Mouse (Mus musculus) liver, embryonic 13.5 days (tissue): ENCODE results near the gene Krtap14. TPM values are rescaled to one million over a fixed set of nuclear protein-coding genes. Genes with fewer than 3 reads are reported as not detected.

Experiments used
- ATAC-seq: fragments of 200-750 bp; cut with Nextera tagmentation; 2 replicates; pipeline ENCODE4 v1.8.0; 2017; ENCODE audit warnings: low read depth, mild to moderate bottlenecking, moderate number of reproducible peaks, moderate library complexity
- DNase-seq: peaks from one replicate; pipeline ENCODE4 v3.0.0; 2022
- H3K27ac ChIP-seq: fragments of 300-500 bp; sonication (generic); 2 replicates; pipeline ENCODE4 v1.5.1; 2015; ENCODE audit warnings: moderate library complexity, mild to moderate bottlenecking, inconsistent platforms
- H3K27me3 ChIP-seq: fragments of 300-500 bp; sonication (generic); 2 replicates; pipeline ENCODE4 v1.6.1; 2015; ENCODE audit warnings: mild to moderate bottlenecking, inconsistent platforms
- H3K36me3 ChIP-seq: fragments of 300-500 bp; sonication (generic); 2 replicates; pipeline ENCODE4 v1.6.1; 2015; ENCODE audit warnings: mild to moderate bottlenecking, inconsistent platforms
- H3K4me1 ChIP-seq: fragments of 300-500 bp; sonication (generic); replicated peaks from 2 replicates; pipeline ENCODE4 v1.6.1; 2015; ENCODE audit warnings: inconsistent platforms
- H3K4me2 ChIP-seq: fragments of 300-500 bp; sonication (generic); 2 replicates; pipeline ENCODE4 v1.6.1; 2015; ENCODE audit warnings: inconsistent platforms, mild to moderate bottlenecking, moderate library complexity
- H3K4me3 ChIP-seq: fragments of 300-500 bp; sonication (generic); replicated peaks from 2 replicates; pipeline ENCODE4 v1.5.1; 2015; ENCODE audit warnings: mild to moderate bottlenecking, inconsistent platforms
- H3K9ac ChIP-seq: fragments of 300-500 bp; sonication (generic); 2 replicates; pipeline ENCODE4 v1.6.1; 2015; ENCODE audit warnings: mild to moderate bottlenecking, inconsistent platforms
- H3K9me3 ChIP-seq: fragments of 300-500 bp; sonication (generic); replicated peaks from 2 replicates; pipeline ENCODE4 v1.6.1; 2016; ENCODE audit warnings: inconsistent platforms
- WGBS: fragments of 180-500 bp; shearing (Covaris S2); methylation state at CpG from one replicate; pipeline ENCODE4 v1.1.7; 2015; ENCODE audit not compliant: insufficient replicate concordance; 5-methylcytosine and 5-hydroxymethylcytosine counted together
- polyA plus RNA-seq: library from polyadenylated mRNA; unstranded; fragments of >200 nt; fragmentation: Nextera tagmentation; extraction: Ambion mirVana; gene quantifications from 2 replicates; pipeline ENCODE4 v1.2.1, GENCODE M21; 2015

Krtap14 gene
- not detected in 2 replicates for polyA plus RNA-seq

GRCm38 (mm10) chr16:88826095-88826652 is at the start of gene Krtap14:
Gene Krtap14 (minus strand): TSS chr16:88826145.
- Histone ChIP-seq H3K4me1 (no peaks in the 10 kb centered on the region), H3K27ac (no peak within 1 kb of the TSS), H3K4me3 (no peak within 1 kb of the TSS), H3K9me3 (no peaks in the 10 kb centered on the region), H3K36me3 (no peaks in the 10 kb centered on the region), H3K4me2 (no peak within 1 kb of the TSS), H3K9ac (no peak within 1 kb of the TSS), H3K27me3 (no peaks in the 10 kb centered on the region)
- WGBS: 78% methylated on average over 9 of the region's 9 CpGs
- no peak for ATAC-seq
- no peak for DNase-seq

- ATAC-seq: no peak
- H3K4me3 ChIP-seq: no peak within 1 kb of the TSS
- no peak within 1 kb of the TSS for H3K9ac ChIP-seq
- no peaks in the 10 kb centered on the region for H3K36me3 ChIP-seq
- no peaks in the 10 kb centered on the region for H3K4me1 ChIP-seq
- H3K27me3 ChIP-seq: no peaks in the 10 kb centered on the region
- H3K27ac ChIP-seq: no peak within 1 kb of the TSS
- H3K4me2 ChIP-seq: no peak within 1 kb of the TSS
- DNase-seq: no peak
- 83% methylated on average over 3 of the region's 3 CpGs for WGBS
- no peaks in the 10 kb centered on the region for H3K9me3 ChIP-seq
These were observed 48.2 kb upstream of the Krtap14 start, which contains the start of gene Krtap19-2 for GRCm38 (mm10) chr16:88874169-88874568. Gene Krtap19-2 (minus strand): TSS chr16:88874269.

GRCm38 (mm10) chr16:88869311-88869710 is 43.4 kb upstream of the Krtap14 start, which contains the start of gene Krtap19-1:
Gene Krtap19-1 (minus strand): TSS chr16:88869411.
- H3K4me1 ChIP-seq: no peaks in the 10 kb centered on the region
- H3K27me3 ChIP-seq: no peaks in the 10 kb centered on the region
- ATAC-seq (no peak), DNase-seq (no peak)
- H3K36me3 ChIP-seq: no peaks in the 10 kb centered on the region
- H3K4me3 ChIP-seq: no peak within 1 kb of the TSS
- H3K9me3 ChIP-seq: no peaks in the 10 kb centered on the region
- 70% methylated on average over 6 of the region's 6 CpGs for WGBS
- H3K27ac ChIP-seq: no peak within 1 kb of the TSS
- H3K4me2 ChIP-seq: no peak within 1 kb of the TSS
- no peak within 1 kb of the TSS for H3K9ac ChIP-seq

GRCm38 (mm10) chr16:88864887-88865407 is 39.0 kb upstream of the Krtap14 start:
- Histone ChIP-seq H3K9ac (no peak overlapping the region), H3K4me2 (no peak overlapping the region), H3K27me3 (no peaks in the 10 kb centered on the region), H3K4me3 (no peak overlapping the region), H3K27ac (no peak overlapping the region), H3K4me1 (no peaks in the 10 kb centered on the region), H3K9me3 (no peaks in the 10 kb centered on the region), H3K36me3 (no peaks in the 10 kb centered on the region)
- 69% methylated on average over 4 of the region's 4 CpGs for WGBS
- ATAC-seq (no peak), DNase-seq (no peak)

GRCm38 (mm10) chr16:88851450-88851849 is 25.5 kb upstream of the Krtap14 start:
- DNase-seq (no peak), ATAC-seq (no peak)
- Histone ChIP-seq H3K27me3 (no peaks in the 10 kb centered on the region), H3K36me3 (no peaks in the 10 kb centered on the region), H3K9me3 (no peaks in the 10 kb centered on the region), H3K9ac (no peak overlapping the region), H3K4me1 (no peaks in the 10 kb centered on the region), H3K4me3 (no peak overlapping the region), H3K27ac (no peak overlapping the region), H3K4me2 (no peak overlapping the region)
- WGBS: 20% methylated on average over 5 of the region's 5 CpGs

- 64% methylated on average over 4 of the region's 4 CpGs for WGBS
- DNase-seq (no peak), ATAC-seq (0 out of 2 replicates have a peak, but pooled peaks have one; percentile 31)
- no peak overlapping the region for H3K9ac ChIP-seq
- H3K36me3 ChIP-seq: no peaks in the 10 kb centered on the region
- H3K4me3 ChIP-seq: no peak overlapping the region
- H3K4me2 ChIP-seq: no peak overlapping the region
- H3K27me3 ChIP-seq: no peaks in the 10 kb centered on the region
- H3K9me3 ChIP-seq: no peaks in the 10 kb centered on the region
- H3K4me1 ChIP-seq: no peaks in the 10 kb centered on the region
- no peak overlapping the region for H3K27ac ChIP-seq
These were observed 22.6 kb upstream of the Krtap14 start for GRCm38 (mm10) chr16:88848558-88848957.

- Histone ChIP-seq H3K27me3 (no peaks in the 10 kb centered on the region), H3K9me3 (no peaks in the 10 kb centered on the region), H3K36me3 (no peaks in the 10 kb centered on the region), H3K9ac (no peak overlapping the region), H3K4me2 (no peak overlapping the region), H3K4me3 (no peak overlapping the region), H3K4me1 (no peaks in the 10 kb centered on the region), H3K27ac (no peak overlapping the region)
- ATAC-seq (no peak), DNase-seq (no peak)
- 89% methylated on average over 1 of the region's 1 CpGs for WGBS
These were observed 21.4 kb upstream of the Krtap14 start for GRCm38 (mm10) chr16:88847363-88847762.

GRCm38 (mm10) chr16:88826978-88827377 is 1.0 kb upstream of the Krtap14 start:
- Histone ChIP-seq H3K4me2 (no peak overlapping the region), H3K36me3 (no peaks in the 10 kb centered on the region), H3K9me3 (no peaks in the 10 kb centered on the region), H3K27ac (no peak overlapping the region), H3K27me3 (no peaks in the 10 kb centered on the region), H3K4me1 (no peaks in the 10 kb centered on the region), H3K4me3 (no peak overlapping the region), H3K9ac (no peak overlapping the region)
- DNase-seq (no peak), ATAC-seq (no peak)
- WGBS: 70% methylated on average over 3 of the region's 3 CpGs

GRCm38 (mm10) chr16:88823736-88824135 is 2.2 kb downstream of the Krtap14 start:
- no peaks in the 10 kb centered on the region for H3K27me3 ChIP-seq
- ATAC-seq: no peak
- WGBS: 73% methylated on average over 3 of the region's 3 CpGs
- H3K9me3 ChIP-seq: no peaks in the 10 kb centered on the region
- no peaks in the 10 kb centered on the region for H3K36me3 ChIP-seq
- H3K4me2 ChIP-seq: no peak overlapping the region
- no peaks in the 10 kb centered on the region for H3K4me1 ChIP-seq
- no peak overlapping the region for H3K9ac ChIP-seq
- H3K4me3 ChIP-seq: no peak overlapping the region
- no peak overlapping the region for H3K27ac ChIP-seq
- DNase-seq: no peak

GRCm38 (mm10) chr16:88820066-88820465 is 5.9 kb downstream of the Krtap14 start, which contains the start of gene Krtap15:
Gene Krtap15 (plus strand): TSS chr16:88820215.
- Histone ChIP-seq H3K27me3 (no peaks in the 10 kb centered on the region), H3K4me2 (no peak within 1 kb of the TSS), H3K9me3 (no peaks in the 10 kb centered on the region), H3K36me3 (no peaks in the 10 kb centered on the region), H3K27ac (no peak within 1 kb of the TSS), H3K9ac (no peak within 1 kb of the TSS), H3K4me3 (no peak within 1 kb of the TSS), H3K4me1 (no peaks in the 10 kb centered on the region)
- no peak for DNase-seq
- WGBS: 58% methylated on average over 3 of the region's 3 CpGs
- ATAC-seq: no peak

GRCm38 (mm10) chr16:88811827-88812226 is 14.1 kb downstream of the Krtap14 start, which contains the start of gene Gm20741:
Gene Gm20741 (minus strand): TSS chr16:88812220.
- WGBS: 61% methylated on average over 2 of the region's 2 CpGs

GRCm38 (mm10) chr16:88786786-88787185 is 39.2 kb downstream of the Krtap14 start:
- ATAC-seq (no peak), DNase-seq (no peak)
- Histone ChIP-seq H3K27me3 (no peaks in the 10 kb centered on the region), H3K4me3 (no peak overlapping the region), H3K36me3 (no peaks in the 10 kb centered on the region), H3K4me1 (no peaks in the 10 kb centered on the region), H3K4me2 (no peak overlapping the region), H3K27ac (no peak overlapping the region), H3K9me3 (no peaks in the 10 kb centered on the region), H3K9ac (no peak overlapping the region)
- WGBS: 62% methylated on average over 2 of the region's 2 CpGs

More at GRCm38 (mm10) chr16:88811827-88812226, 14.1 kb downstream of the Krtap14 start, which contains the start of gene Gm20741:
- no peaks in the 10 kb centered on the region for H3K9me3 ChIP-seq
- no peaks in the 10 kb centered on the region for H3K27me3 ChIP-seq
- H3K36me3 ChIP-seq: no peaks in the 10 kb centered on the region
- no peak for DNase-seq
- no peak within 1 kb of the TSS for H3K27ac ChIP-seq
- no peaks in the 10 kb centered on the region for H3K4me1 ChIP-seq
- no peak within 1 kb of the TSS for H3K9ac ChIP-seq
- ATAC-seq: no peak
- no peak within 1 kb of the TSS for H3K4me2 ChIP-seq
- no peak within 1 kb of the TSS for H3K4me3 ChIP-seq
